ENCODE assay signal across 23 mouse cellular contexts in the genomic region with DNA sequence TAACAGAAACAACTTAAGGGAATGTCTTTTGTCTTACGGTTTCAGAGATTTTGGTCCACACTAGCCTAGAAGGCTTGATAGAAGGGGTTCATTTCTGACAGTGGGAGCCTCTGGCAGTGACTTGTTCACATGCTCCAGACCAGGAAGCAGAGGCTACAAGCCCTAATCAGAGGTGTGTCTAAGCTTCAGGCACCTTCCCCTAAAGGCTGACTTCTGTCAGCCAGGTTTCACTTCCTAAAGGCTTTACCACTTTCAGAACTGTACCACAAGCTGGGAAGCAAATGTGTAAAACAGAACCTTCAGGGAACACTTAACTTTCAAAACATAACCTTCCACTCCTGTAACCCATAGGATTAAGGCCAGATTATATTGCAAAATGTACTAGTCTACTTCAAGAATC.
DNase-seq lines count a peak whose midpoint lies in the region; ATAC-seq and TF ChIP-seq lines count a peak whose summit lies in the region.
"Had no signal": no experiment of that assay in that cellular context is flagged by ENCODE, and none has a peak within 500 bp of the region (broad histone marks: within the 10 kb centered on the region; RNA-seq: fewer than 3 reads in every experiment).

No protein-coding gene starts in this region.

- H3K4me1 ChIP-seq in midbrain, embryonic 11.5 days (ENCODE audit: control insufficient read depth, insufficient read depth, low read length), result no peaks in the 10 kb centered on the region
- H3K4me1 ChIP-seq in midbrain, embryonic 10.5 days, result no peaks in the 10 kb centered on the region
- H3K4me1 ChIP-seq in CH12.LX (ENCODE audit: control insufficient read depth in 1 of 2, insufficient read depth in 2 of 2), result peaks cover 0 to 17% of the 10 kb centered on the region in 2 experiments; a peak in 2 of 4 replicates
- H3K4me1 ChIP-seq in hindbrain, embryonic 10.5 days (replicated peaks), result no peaks in the 10 kb centered on the region
- H3K4me1 ChIP-seq in hindbrain, embryonic 11.5 days (replicated peaks; ENCODE audit: control insufficient read depth, insufficient read depth, low read length), result no peaks in the 10 kb centered on the region

- no peak overlapping the region for H3K9ac ChIP-seq in midbrain, embryonic 11.5 days (ENCODE audit: low read length)
- no peak overlapping the region for H3K9ac ChIP-seq in CH12.LX (ENCODE audit: insufficient read depth, low read depth)
- H3K9ac ChIP-seq in hindbrain, embryonic 11.5 days (ENCODE audit: low read depth, low read length), result no peak overlapping the region

- peak; percentile 74 for TF ChIP-seq EP300 in CH12.LX (IDR thresholded peaks at IDR 0.05; ENCODE audit: low read length)

- TF ChIP-seq POLR2A in CH12.LX (IDR thresholded peaks at IDR 0.05; ENCODE audit: low read depth, low read length), result no peak

- no peak for ATAC-seq in midbrain, embryonic 11.5 days (ENCODE audit: low FRiP score)
- 0 out of 2 replicates have a peak, but pooled peaks have one; percentile 14 for ATAC-seq in megakaryocyte progenitor cell, adult 5-6 weeks (replicated peaks; ENCODE audit: poor library complexity)
- ATAC-seq in hindbrain, embryonic 11.5 days (ENCODE audit: low FRiP score), result no peak
- ATAC-seq: activated CD4-positive, CD25-positive, alpha-beta regulatory T cell, adult 4 months; CD4-positive, CD25-positive, alpha-beta regulatory T cell, adult 4 months; Patski had no signal

- H3K36me3 ChIP-seq in midbrain, embryonic 11.5 days (ENCODE audit: control insufficient read depth, insufficient read depth, low read length), result no peaks in the 10 kb centered on the region
- H3K36me3 ChIP-seq in midbrain, embryonic 10.5 days, result no peaks in the 10 kb centered on the region
- H3K36me3 ChIP-seq in CH12.LX (replicated peaks in 1 of 2; ENCODE audit: control insufficient read depth in 1 of 2, insufficient read depth in 1 of 2, low read length in 1 of 2), result no peaks in the 10 kb centered on the region
- H3K36me3 ChIP-seq in hindbrain, embryonic 10.5 days, result no peaks in the 10 kb centered on the region
- H3K36me3 ChIP-seq in hindbrain, embryonic 11.5 days (ENCODE audit: control insufficient read depth, insufficient read depth, low read length), result no peaks in the 10 kb centered on the region
- H3K36me3 ChIP-seq: G1E had no signal

- no peaks in the 10 kb centered on the region for H3K79me2 ChIP-seq in CH12.LX (replicated peaks; ENCODE audit: control insufficient read depth, extremely low read depth, insufficient read depth, poor library complexity, severe bottlenecking)

- DNase-seq in midbrain, embryonic 11.5 days (ENCODE audit: low spot score, missing footprints), result peak; percentile 69
- no peak for DNase-seq in midbrain, embryonic 10.5 days (ENCODE audit: low spot score)
- DNase-seq in A20 (ENCODE audit: low read depth, low spot score) (peak; percentile 35), CH12.LX (ENCODE audit: extremely low read depth) (peak; percentile 62)
- no peak for DNase-seq in hindbrain, embryonic 10.5 days (ENCODE audit: low spot score)
- no peak for DNase-seq in hindbrain, embryonic 11.5 days (ENCODE audit: low spot score)
- DNase-seq in adrenal gland, postnatal 10 days, result no peak
- DNase-seq: adrenal gland, adult 2 months; adrenal gland, adult 8-10 months; adrenal gland, postnatal 14 days; adrenal gland, postnatal 25 days; adrenal gland, postnatal 36 days; B cell, adult 2 months; cerebellum, adult 11 months; cerebellum, adult 11-12 months; cerebellum, adult 18-20 months; cerebellum, adult 2 months; cerebellum, adult 8-10 months had no signal

- no peak for TF ChIP-seq RAD21 in CH12.LX (IDR thresholded peaks at IDR 0.05; ENCODE audit: low read depth, low read length)

- dilution Hi-C loops in CH12.LX (cut with MboI; ENCODE audit: extremely low pct_ligation_motif_present, extremely low pct_unique_long_range_greater_than_20kb, low sequenced_read_pairs), result no loop called here

- in situ Hi-C loops in CH12.LX (cut with MboI; ENCODE audit: low pct_ligation_motif_present, low pct_unique_long_range_greater_than_20kb, low sequenced_read_pairs), result no loop called here

- H3K9me3 ChIP-seq in midbrain, embryonic 11.5 days (ENCODE audit: control insufficient read depth, low read length), result no peaks in the 10 kb centered on the region
- H3K9me3 ChIP-seq in midbrain, embryonic 10.5 days (replicated peaks), result no peaks in the 10 kb centered on the region
- H3K9me3 ChIP-seq in CH12.LX (replicated peaks; ENCODE audit: low read length), result no peaks in the 10 kb centered on the region
- H3K9me3 ChIP-seq in hindbrain, embryonic 10.5 days, result no peaks in the 10 kb centered on the region
- no peaks in the 10 kb centered on the region for H3K9me3 ChIP-seq in hindbrain, embryonic 11.5 days (ENCODE audit: control insufficient read depth, low read length)
- H3K9me3 ChIP-seq: G1E had no signal

- no peak overlapping the region for H3K27ac ChIP-seq in midbrain, embryonic 11.5 days (ENCODE audit: low read depth, low read length)
- H3K27ac ChIP-seq in midbrain, embryonic 10.5 days (replicated peaks), result no peak overlapping the region
- H3K27ac ChIP-seq in CH12.LX (ENCODE audit: insufficient read depth, low read depth), result no peak overlapping the region
- H3K27ac ChIP-seq in hindbrain, embryonic 10.5 days, result no peak overlapping the region
- no peak overlapping the region for H3K27ac ChIP-seq in hindbrain, embryonic 11.5 days (ENCODE audit: low read depth, low read length)

- no peaks in the 10 kb centered on the region for H3K27me3 ChIP-seq in midbrain, embryonic 11.5 days (ENCODE audit: control insufficient read depth, insufficient read depth, low read length)
- H3K27me3 ChIP-seq in midbrain, embryonic 10.5 days (ENCODE audit: low read depth, poor library complexity, severe bottlenecking), result no peaks in the 10 kb centered on the region
- H3K27me3 ChIP-seq in CH12.LX (replicated peaks), result no peaks in the 10 kb centered on the region
- no peaks in the 10 kb centered on the region for H3K27me3 ChIP-seq in hindbrain, embryonic 10.5 days (ENCODE audit: insufficient read depth, poor library complexity, severe bottlenecking)
- no peaks in the 10 kb centered on the region for H3K27me3 ChIP-seq in hindbrain, embryonic 11.5 days (ENCODE audit: control insufficient read depth, insufficient read depth, low read length)
- H3K27me3 ChIP-seq: Patski had no signal

- no peak for TF ChIP-seq CTCF in CH12.LX (conservative IDR thresholded peaks at IDR 0.05 in 1 of 2, IDR thresholded peaks at IDR 0.05 in 1 of 2; ENCODE audit: low read depth in 2 of 2, low read length in 2 of 2)

- no peak overlapping the region for H3K4me2 ChIP-seq in midbrain, embryonic 11.5 days
- H3K4me2 ChIP-seq in CH12.LX (ENCODE audit: insufficient read depth, low read depth, poor library complexity, severe bottlenecking), result no peak overlapping the region
- H3K4me2 ChIP-seq in hindbrain, embryonic 11.5 days (replicated peaks; ENCODE audit: low read depth, low read length), result no peak overlapping the region

- no peak overlapping the region for H3K4me3 ChIP-seq in midbrain, embryonic 11.5 days (ENCODE audit: low read depth, low read length)
- H3K4me3 ChIP-seq in midbrain, embryonic 10.5 days, result no peak overlapping the region
- no peak overlapping the region for H3K4me3 ChIP-seq in CH12.LX (replicated peaks in 1 of 3; ENCODE audit: low read depth in 2 of 3, low read length in 2 of 3, poor library complexity in 1 of 3)
- H3K4me3 ChIP-seq in hindbrain, embryonic 10.5 days, result no peak overlapping the region
- H3K4me3 ChIP-seq in hindbrain, embryonic 11.5 days (ENCODE audit: low read depth, low read length), result no peak overlapping the region

- WGBS in midbrain, embryonic 11.5 days, result 92% methylated on average over 1 of the region's 1 CpGs
- WGBS in midbrain, embryonic 10.5 days, result 98% methylated on average over 1 of the region's 1 CpGs
- WGBS in hindbrain, embryonic 10.5 days, result 86% methylated on average over 1 of the region's 1 CpGs
- 92% methylated on average over 1 of the region's 1 CpGs for WGBS in hindbrain, embryonic 11.5 days

TF ChIP-seq in CH12.LX, 34 proteins besides CTCF, POLR2A, EP300 and RAD21:
- TF ChIP-seq ELF1 (IDR thresholded peaks at IDR 0.05; ENCODE audit: low read depth, low read length) (0 out of 2 replicates have a peak, but pooled peaks have one; percentile 39), ZNF384 (IDR thresholded peaks at IDR 0.05; ENCODE audit: low read depth, low read length) (no peak), JUN (IDR thresholded peaks at IDR 0.05; ENCODE audit: insufficient read depth, low read depth, low read length) (no peak), IRF4 (IDR thresholded peaks at IDR 0.05; ENCODE audit: low read depth, low read length) (peak; percentile 70; the same call in 1 of the 2 replicates)
TF ChIP-seq in CH12.LX: peak in this region for 2.

Comparison
In these comparisons a context has a peak if more than half of its experiments do, and no peak if none do; other contexts are left out.
1. DNase-seq: peak in midbrain, embryonic 11.5 days (single experiment), A20 (single experiment) and CH12.LX (single experiment); none in midbrain, embryonic 10.5 days (single experiment), hindbrain, embryonic 10.5 days (single experiment), hindbrain, embryonic 11.5 days (single experiment) and adrenal gland, postnatal 10 days (single experiment).